Mouse (Mus musculus) embryonic facial prominence, embryonic 12.5 days (tissue): Measurements from ENCODE around the gene Nfyc. TPM values are rescaled to one million over a fixed set of nuclear protein-coding genes. Genes with fewer than 3 reads are reported as not detected.

ENCODE experiments used
- ATAC-seq: fragments of 200-750 bp; cut with Nextera tagmentation; 2 replicates; pipeline ENCODE4 v1.8.0; 2017; ENCODE audit not compliant: insufficient number of reproducible peaks, insufficient read depth, low FRiP score, low TSS enrichment
- H3K27ac ChIP-seq: fragments of 300-500 bp; sonication (generic); 2 replicates; pipeline ENCODE4 v1.5.1; 2016; ENCODE audit warnings: mild to moderate bottlenecking
- H3K27me3 ChIP-seq: fragments of 300-500 bp; sonication (generic); 2 replicates; pipeline ENCODE4 v1.6.1; 2016; ENCODE audit warnings: mild to moderate bottlenecking, moderate library complexity
- H3K36me3 ChIP-seq: fragments of 300-500 bp; sonication (generic); 2 replicates; pipeline ENCODE4 v1.6.1; 2016; ENCODE audit warnings: mild to moderate bottlenecking
- H3K4me1 ChIP-seq: fragments of 300-500 bp; sonication (generic); 2 replicates; pipeline ENCODE4 v1.6.1; 2016
- H3K4me2 ChIP-seq: fragments of 300-500 bp; sonication (generic); replicated peaks from 2 replicates; pipeline ENCODE4 v1.6.1; 2016; ENCODE audit warnings: mild to moderate bottlenecking, moderate library complexity
- H3K4me3 ChIP-seq: fragments of 300-500 bp; sonication (generic); 2 replicates; pipeline ENCODE4 v1.5.1; 2016; ENCODE audit warnings: mild to moderate bottlenecking
- H3K9ac ChIP-seq: fragments of 300-500 bp; sonication (generic); 2 replicates; pipeline ENCODE4 v1.6.1; 2016; ENCODE audit warnings: mild to moderate bottlenecking, moderate library complexity
- H3K9me3 ChIP-seq: fragments of 300-500 bp; sonication (generic); 2 replicates; pipeline ENCODE4 v1.6.1; 2016; ENCODE audit warnings: mild to moderate bottlenecking, moderate library complexity
- WGBS: fragments of 180-500 bp; shearing (Covaris S2); methylation state at CpG from one replicate; pipeline ENCODE4 v1.1.7; 2016; 5-methylcytosine and 5-hydroxymethylcytosine counted together
- polyA plus RNA-seq: library from polyadenylated mRNA; unstranded; fragments of >200 nt; fragmentation: Nextera tagmentation; extraction: Ambion mirVana; gene quantifications from 2 replicates; pipeline ENCODE4 v1.2.1, GENCODE M21; 2016

Gene Nfyc
- polyA plus RNA-seq, 1 experiment from 2014 or later = 117 TPM

- Histone ChIP-seq H3K36me3 (0 out of 2 replicates have a peak, but pooled peaks cover 3% of the 10 kb centered on the region), H3K27ac (0 out of 2 replicates have a peak overlapping the region, but pooled peaks have one; percentile 30), H3K4me1 (0 out of 2 replicates have a peak, but pooled peaks cover 10% of the 10 kb centered on the region), H3K4me3 (no peak overlapping the region), H3K4me2 (no peak overlapping the region), H3K9ac (no peak overlapping the region), H3K9me3 (no peaks in the 10 kb centered on the region), H3K27me3 (no peaks in the 10 kb centered on the region)
- WGBS = 59% methylated on average over 3 of the region's 3 CpGs
- no peak for ATAC-seq
Observed at GRCm38 (mm10) chr4:120800691-120801090, 30.7 kb downstream of the Nfyc start.

DNA sequence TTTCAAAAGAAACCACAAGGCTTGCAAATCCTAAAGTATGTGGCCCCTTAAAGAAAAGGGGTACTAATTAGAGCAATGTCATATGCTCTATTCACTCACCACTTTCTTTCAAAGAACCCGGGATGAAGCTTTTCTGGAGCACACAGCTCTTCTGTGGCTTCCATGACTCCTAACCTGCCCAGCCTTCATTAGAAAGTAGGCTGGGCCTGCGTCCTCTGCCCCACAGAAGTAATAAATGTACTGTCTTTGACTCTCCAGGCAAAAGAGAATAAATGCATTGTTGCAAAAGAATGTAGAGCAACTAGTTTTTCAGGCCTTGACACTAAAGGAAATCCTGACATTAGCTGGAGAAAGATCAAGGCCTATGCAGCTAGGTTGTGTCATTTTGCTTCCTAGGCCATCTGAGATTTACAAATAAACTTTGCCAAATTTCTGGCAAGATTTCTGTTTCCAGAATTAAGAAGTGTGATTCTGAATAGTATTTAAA is 31.6 kb downstream of the Nfyc start:
- no peak overlapping the region for H3K27ac ChIP-seq
- ATAC-seq = no peak
- no peaks in the 10 kb centered on the region for H3K27me3 ChIP-seq
- H3K9me3 ChIP-seq = no peaks in the 10 kb centered on the region
- 0 out of 2 replicates have a peak, but pooled peaks cover 10% of the 10 kb centered on the region for H3K4me1 ChIP-seq
- no peak overlapping the region for H3K4me2 ChIP-seq
- 52% methylated on average over 2 of the region's 2 CpGs for WGBS
- 0 out of 2 replicates have a peak, but pooled peaks cover 3% of the 10 kb centered on the region for H3K36me3 ChIP-seq
- no peak overlapping the region for H3K4me3 ChIP-seq
- no peak overlapping the region for H3K9ac ChIP-seq

DNA sequence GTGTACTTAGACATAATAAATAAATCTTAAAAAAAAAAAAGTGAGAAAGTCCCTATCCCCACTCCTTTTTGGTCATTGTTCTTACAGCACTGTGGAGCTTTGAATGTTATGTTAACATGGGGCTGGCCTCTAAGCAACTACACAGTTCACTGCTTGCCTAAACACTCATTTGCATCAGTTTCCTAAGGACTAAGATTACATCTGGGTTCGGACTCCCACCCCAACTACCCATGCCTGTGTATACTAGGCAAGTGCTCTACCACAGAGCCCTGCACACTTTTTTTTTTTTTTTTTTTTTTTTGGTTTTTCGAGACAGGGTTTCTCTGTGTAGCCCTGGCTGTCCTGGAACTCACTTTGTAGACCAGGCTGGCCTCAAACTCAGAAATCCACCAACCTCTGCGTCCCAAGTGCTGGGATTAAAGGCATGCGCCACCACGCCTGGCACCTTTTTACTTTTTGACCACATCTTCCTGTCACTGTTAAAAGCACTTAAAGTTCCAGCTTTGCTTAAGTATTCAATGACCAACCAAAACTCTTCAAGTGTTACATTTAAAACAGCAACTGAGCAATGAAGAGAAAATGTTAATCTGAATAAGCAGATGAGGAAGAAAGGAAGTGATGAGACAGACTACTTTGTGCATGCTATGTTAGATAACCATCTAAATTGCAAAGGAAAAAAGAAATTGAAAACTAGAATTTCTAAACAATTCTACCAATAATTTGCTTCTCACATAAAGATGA is 33.2 kb downstream of the Nfyc start:
- H3K27ac ChIP-seq = no peak overlapping the region
- H3K4me3 ChIP-seq = no peak overlapping the region
- no peak overlapping the region for H3K9ac ChIP-seq
- H3K4me1 ChIP-seq = 0 out of 2 replicates have a peak, but pooled peaks cover 10% of the 10 kb centered on the region
- 0 out of 2 replicates have a peak, but pooled peaks cover 3% of the 10 kb centered on the region for H3K36me3 ChIP-seq
- H3K9me3 ChIP-seq = no peaks in the 10 kb centered on the region
- no peaks in the 10 kb centered on the region for H3K27me3 ChIP-seq
- H3K4me2 ChIP-seq = no peak overlapping the region
- no peak for ATAC-seq
- 89% methylated on average over 5 of the region's 5 CpGs for WGBS

- 88% methylated on average over 2 of the region's 2 CpGs for WGBS
- no peak overlapping the region for H3K9ac ChIP-seq
- H3K4me3 ChIP-seq = no peak overlapping the region
- ATAC-seq = no peak
- H3K27ac ChIP-seq = no peak overlapping the region
- 0 out of 2 replicates have a peak, but pooled peaks cover 3% of the 10 kb centered on the region for H3K36me3 ChIP-seq
- H3K4me1 ChIP-seq = peaks cover 10% of the 10 kb centered on the region; the same call in 1 of the 2 replicates
- H3K4me2 ChIP-seq = no peak overlapping the region
- H3K27me3 ChIP-seq = no peaks in the 10 kb centered on the region
- H3K9me3 ChIP-seq = no peaks in the 10 kb centered on the region
Observed at GRCm38 (mm10) chr4:120796687-120797086, 34.7 kb downstream of the Nfyc start.

DNA sequence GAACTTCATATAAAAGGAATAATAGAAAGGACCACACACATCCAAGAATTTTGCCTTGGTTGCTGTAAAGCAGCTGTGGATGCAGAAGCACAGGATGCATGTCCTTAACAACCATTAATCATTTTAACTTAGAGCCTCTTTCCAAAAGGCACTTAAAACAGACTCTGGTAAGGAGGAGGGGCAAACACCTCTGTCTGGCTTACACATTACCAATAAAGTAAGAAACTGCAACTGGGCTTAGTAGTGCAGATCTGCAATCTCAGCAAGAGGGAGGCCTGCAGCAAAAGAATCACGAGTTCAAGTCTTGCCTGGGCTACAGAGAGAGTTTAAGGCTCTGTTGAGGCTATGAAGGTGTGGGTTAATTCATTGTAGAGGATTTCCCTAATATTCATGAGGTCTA is 35.7 kb downstream of the Nfyc start:
- Histone ChIP-seq H3K9me3 (no peaks in the 10 kb centered on the region), H3K4me3 (no peak overlapping the region), H3K27me3 (no peaks in the 10 kb centered on the region), H3K4me1 (peaks cover 4% of the 10 kb centered on the region; the same call in 1 of the 2 replicates), H3K4me2 (no peak overlapping the region), H3K36me3 (0 out of 2 replicates have a peak, but pooled peaks cover 4% of the 10 kb centered on the region), H3K9ac (no peak overlapping the region), H3K27ac (no peak overlapping the region)
- no peak for ATAC-seq
- WGBS = 96% methylated on average over 1 of the region's 1 CpGs

GRCm38 (mm10) chr4:120792918-120793317 is 38.5 kb downstream of the Nfyc start:
- H3K4me2 ChIP-seq = no peak overlapping the region
- H3K9me3 ChIP-seq = no peaks in the 10 kb centered on the region
- peaks cover 25% of the 10 kb centered on the region for H3K36me3 ChIP-seq
- H3K27ac ChIP-seq = no peak overlapping the region
- WGBS = 77% methylated on average over 2 of the region's 2 CpGs
- no peak for ATAC-seq
- H3K27me3 ChIP-seq = no peaks in the 10 kb centered on the region
- H3K9ac ChIP-seq = no peak overlapping the region
- H3K4me1 ChIP-seq = no peaks in the 10 kb centered on the region; the same call in 1 of the 2 replicates
- H3K4me3 ChIP-seq = no peak overlapping the region

DNA sequence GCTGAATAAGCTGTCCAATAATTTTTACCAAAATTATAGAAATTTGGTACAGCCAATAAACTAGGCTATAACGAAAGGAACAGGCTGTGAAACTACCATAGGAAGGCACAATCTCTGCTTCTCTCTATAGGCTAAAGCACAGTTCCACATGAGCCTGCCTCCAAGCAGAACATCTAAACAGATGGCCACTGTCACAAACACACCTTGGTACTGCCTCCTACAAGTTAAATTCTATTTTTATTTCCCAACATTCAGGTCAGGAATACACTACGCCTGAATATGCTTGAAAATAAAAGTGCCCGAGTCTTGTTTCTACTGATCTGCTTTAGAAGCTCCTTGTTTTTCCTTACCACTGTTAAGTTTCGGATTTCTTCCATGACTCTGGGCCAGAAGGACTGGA is 41.3 kb downstream of the Nfyc start:
- peaks cover 49% of the 10 kb centered on the region for H3K36me3 ChIP-seq
- 92% methylated on average over 4 of the region's 4 CpGs for WGBS

GRCm38 (mm10) chr4:120755801-120756200 is 75.6 kb downstream of the Nfyc start:
- no peak overlapping the region for H3K4me3 ChIP-seq
- H3K4me2 ChIP-seq = no peak overlapping the region
- no peak for ATAC-seq
- H3K27ac ChIP-seq = no peak overlapping the region
- H3K36me3 ChIP-seq = peaks cover 41% of the 10 kb centered on the region
- peaks cover 14% of the 10 kb centered on the region for H3K27me3 ChIP-seq
- H3K9me3 ChIP-seq = no peaks in the 10 kb centered on the region
- H3K9ac ChIP-seq = no peak overlapping the region
- H3K4me1 ChIP-seq = no peaks in the 10 kb centered on the region
- 57% methylated on average over 5 of the region's 5 CpGs for WGBS

More for the DNA sequence above, 41.3 kb downstream of the Nfyc start:
- ATAC-seq = no peak
- Histone ChIP-seq H3K4me3 (no peak overlapping the region), H3K4me1 (no peaks in the 10 kb centered on the region; the same call in 1 of the 2 replicates), H3K9ac (no peak overlapping the region), H3K4me2 (no peak overlapping the region), H3K9me3 (no peaks in the 10 kb centered on the region), H3K27ac (no peak overlapping the region), H3K27me3 (no peaks in the 10 kb centered on the region)

DNA sequence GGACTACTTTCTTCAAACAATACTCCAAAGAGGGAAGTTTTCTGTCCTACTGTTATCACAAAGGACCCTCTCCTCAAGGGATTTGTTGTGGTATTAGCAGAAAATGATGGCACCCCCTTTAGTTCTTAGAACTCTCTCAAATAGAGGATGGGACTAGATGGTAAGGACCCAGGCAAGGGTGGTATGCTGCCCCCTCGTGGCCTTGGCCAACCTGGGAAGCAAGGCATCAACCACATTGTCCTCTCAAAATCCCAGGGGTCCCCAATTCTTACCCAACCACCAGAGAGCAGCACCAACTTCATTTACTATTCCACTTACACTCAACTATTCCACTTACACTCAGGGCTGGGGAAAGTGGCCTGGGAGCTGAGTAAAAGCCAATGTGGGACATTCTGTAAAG is 76.1 kb downstream of the Nfyc start:
- Histone ChIP-seq H3K9me3 (no peaks in the 10 kb centered on the region), H3K4me3 (no peak overlapping the region), H3K4me2 (no peak overlapping the region), H3K9ac (no peak overlapping the region), H3K27me3 (peaks cover 17% of the 10 kb centered on the region), H3K4me1 (no peaks in the 10 kb centered on the region), H3K36me3 (peaks cover 36% of the 10 kb centered on the region), H3K27ac (no peak overlapping the region)
- ATAC-seq = 0 out of 2 replicates have a peak, but pooled peaks have one; percentile 28
- WGBS = 7% methylated on average over 1 of the region's 1 CpGs

DNA sequence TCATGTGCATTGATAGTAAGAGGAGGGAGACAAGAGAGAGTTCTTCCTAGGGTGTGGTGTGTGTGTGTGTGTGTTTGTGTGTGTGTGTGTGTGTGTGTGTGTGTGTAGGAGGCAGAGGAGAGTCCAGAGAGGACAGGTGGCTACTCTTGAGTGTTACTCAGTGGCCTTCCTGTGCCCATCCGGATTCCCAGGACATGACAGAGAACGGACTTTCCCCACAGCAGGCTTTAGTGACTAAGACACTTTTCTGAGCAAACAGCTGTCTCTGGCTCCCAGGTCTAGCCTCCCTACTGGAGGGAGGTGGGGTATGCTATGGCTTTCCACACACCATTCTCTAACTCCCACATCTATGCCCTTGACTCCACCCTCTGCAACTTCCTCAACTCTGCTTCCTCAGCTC is 81.8 kb downstream of the Nfyc start:
- Histone ChIP-seq H3K9ac (no peak overlapping the region), H3K4me1 (peaks cover 16% of the 10 kb centered on the region), H3K27me3 (peaks cover 74% of the 10 kb centered on the region), H3K36me3 (no peaks in the 10 kb centered on the region), H3K4me2 (no peak overlapping the region), H3K27ac (no peak overlapping the region), H3K4me3 (no peak overlapping the region), H3K9me3 (no peaks in the 10 kb centered on the region)
- WGBS = 13% methylated on average over 2 of the region's 2 CpGs
- no peak for ATAC-seq

DNA sequence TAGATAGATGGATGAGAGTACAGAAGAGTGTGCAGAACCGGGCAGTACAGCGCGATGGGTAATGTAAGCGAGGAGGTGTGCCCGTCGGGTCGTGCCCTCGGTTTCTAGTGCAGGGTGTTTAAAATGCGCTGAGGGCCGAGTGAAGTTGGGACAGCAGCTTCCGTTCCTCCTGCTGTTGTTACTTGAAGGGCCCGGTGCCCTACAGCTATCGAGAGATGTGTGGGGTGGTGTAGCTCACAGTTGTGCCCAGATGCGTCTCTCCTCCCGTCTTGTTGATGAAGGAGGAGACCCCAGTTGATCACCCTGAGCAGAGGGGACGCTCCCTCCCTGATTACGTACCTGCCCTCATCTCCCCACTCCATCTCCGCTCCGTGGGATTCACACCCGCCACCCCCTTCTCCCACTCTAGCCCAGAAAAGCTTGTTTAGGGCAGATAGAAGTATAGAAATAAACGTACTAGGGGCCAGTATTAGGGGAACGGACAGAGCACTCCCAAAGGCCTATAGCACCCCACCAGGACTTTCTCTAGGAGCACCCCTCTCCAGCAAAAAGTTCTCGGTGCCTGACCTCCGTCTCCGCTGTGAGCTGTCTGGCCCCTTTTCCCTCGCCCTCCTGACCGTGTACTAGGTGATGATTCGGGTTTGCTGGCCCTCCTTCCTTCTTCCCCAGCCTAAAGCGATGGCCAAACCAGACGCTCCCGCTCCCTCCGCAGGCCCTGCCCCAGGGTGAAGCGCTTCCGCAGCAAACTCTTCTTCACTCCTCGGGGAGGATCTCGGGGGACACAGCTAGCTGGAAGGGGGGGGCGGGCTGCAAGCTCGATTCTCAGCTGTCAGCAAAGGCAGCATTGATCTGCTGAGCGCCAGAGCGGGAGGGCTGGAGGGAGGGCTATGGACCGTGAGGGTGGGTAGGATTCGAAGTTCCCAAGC is 83.2 kb downstream of the Nfyc start, which contains the start of gene Kcnq4:
Kcnq4 (minus strand) TSS at position 672 of the 926 bp plus-strand sequence.
- WGBS = 2% methylated on average over 39 of the region's 42 CpGs
- peaks cover 75% of the 10 kb centered on the region for H3K27me3 ChIP-seq

More for the DNA sequence above, 83.2 kb downstream of the Nfyc start, which contains the start of gene Kcnq4:
- Histone ChIP-seq H3K4me1 (peaks cover 16% of the 10 kb centered on the region), H3K36me3 (no peaks in the 10 kb centered on the region), H3K27ac (no peak within 1 kb of the TSS), H3K4me2 (peak within 1 kb of the TSS; percentile 100), H3K9me3 (no peaks in the 10 kb centered on the region), H3K9ac (peak within 1 kb of the TSS; percentile 64; the same call in 1 of the 2 replicates), H3K4me3 (peak within 1 kb of the TSS; percentile 68)
- ATAC-seq = no peak
